Mouse (Mus musculus) bone marrow macrophage, adult 2 months (primary cell): Measurements from ENCODE around the gene Cstad.

Experiments
- CTCF ChIP-seq: IDR thresholded peaks from 2 replicates; pipeline ENCODE4 v1.5.1; 2012; ENCODE audit warnings: low read depth, mild to moderate bottlenecking, low read length, moderate library complexity
- POLR2A ChIP-seq: IDR thresholded peaks from 2 replicates; pipeline ENCODE4 v1.6.1; 2012; ENCODE audit warnings: mild to moderate bottlenecking, low read depth, low read length, borderline replicate concordance

GRCm38 (mm10) chr2:30595796-30596195, 956 bp downstream of the Cstad start:
- TF ChIP-seq POLR2A, result no peak
- no peak for TF ChIP-seq CTCF
